Mouse (Mus musculus) thymus, adult 2 months (tissue): ENCODE results near the gene Bckdk. TPM values are rescaled to one million over a fixed set of nuclear protein-coding genes. Genes with fewer than 3 reads are reported as not detected.
"Not testable (repeated sequence)": the region's sequence is repeated elsewhere in the genome, so short reads cannot be mapped to it uniquely, and the experiment has no call there.

ENCODE experiments used
- DNase-seq: peaks from one replicate; pipeline ENCODE4 v3.0.0; 2021
- H3K27ac ChIP-seq: fragments of 200-500 bp; 2 replicates; pipeline ENCODE4 v1.5.1; 2012; ENCODE audit warnings: low read length, control low read depth; ENCODE audit not compliant: control insufficient read depth, insufficient read depth
- H3K27me3 ChIP-seq: fragments of 200-500 bp; 2 replicates; pipeline ENCODE4 v1.6.1; 2012; ENCODE audit warnings: mild to moderate bottlenecking, low read length, moderate library complexity, mixed read lengths; ENCODE audit not compliant: control insufficient read depth, insufficient read depth
- H3K36me3 ChIP-seq: fragments of 200-500 bp; 2 replicates; pipeline ENCODE4 v1.6.1; 2012; ENCODE audit warnings: mild to moderate bottlenecking, low read length, moderate library complexity; ENCODE audit not compliant: control insufficient read depth, insufficient read depth
- H3K4me1 ChIP-seq: fragments of 200-500 bp; replicated peaks from 2 replicates; pipeline ENCODE4 v1.6.1; 2012; ENCODE audit warnings: low read length; ENCODE audit not compliant: control insufficient read depth, insufficient read depth
- H3K4me3 ChIP-seq: fragments of 200-500 bp; 2 replicates; pipeline ENCODE4 v1.5.1; 2012; ENCODE audit warnings: mild to moderate bottlenecking, low read length, control low read depth, moderate library complexity; ENCODE audit not compliant: control insufficient read depth, insufficient read depth
- CTCF ChIP-seq: fragments of 200-500 bp; IDR thresholded peaks from 2 replicates; pipeline ENCODE4 v1.5.1; 2012; ENCODE audit warnings: mild to moderate bottlenecking, control low read depth, low read length, moderate library complexity, borderline replicate concordance; ENCODE audit not compliant: control insufficient read depth, poor library complexity, insufficient read depth; ENCODE audit errors: extremely low read depth
- POLR2A ChIP-seq: fragments of 200-500 bp; IDR thresholded peaks from 2 replicates; pipeline ENCODE4 v1.6.1; 2012; ENCODE audit warnings: mild to moderate bottlenecking, low read length, control low read depth, moderate library complexity; ENCODE audit not compliant: control insufficient read depth, poor library complexity, insufficient read depth; ENCODE audit errors: extremely low read depth
- WGBS: fragments of 180-500 bp; shearing (Covaris S2); methylation state at CpG from one replicate; pipeline ENCODE4 v1.1.7; 2018; 5-methylcytosine and 5-hydroxymethylcytosine counted together
- polyA plus RNA-seq: library from polyadenylated mRNA; depleted of rRNA; stranded (reverse); fragments of >200 nt; gene quantifications from 2 replicates; pipeline ENCODE4 v1.2.3, GENCODE M21; 2012

Gene Bckdk
- polyA plus RNA-seq, 1 experiment = 94.9 TPM

DNA sequence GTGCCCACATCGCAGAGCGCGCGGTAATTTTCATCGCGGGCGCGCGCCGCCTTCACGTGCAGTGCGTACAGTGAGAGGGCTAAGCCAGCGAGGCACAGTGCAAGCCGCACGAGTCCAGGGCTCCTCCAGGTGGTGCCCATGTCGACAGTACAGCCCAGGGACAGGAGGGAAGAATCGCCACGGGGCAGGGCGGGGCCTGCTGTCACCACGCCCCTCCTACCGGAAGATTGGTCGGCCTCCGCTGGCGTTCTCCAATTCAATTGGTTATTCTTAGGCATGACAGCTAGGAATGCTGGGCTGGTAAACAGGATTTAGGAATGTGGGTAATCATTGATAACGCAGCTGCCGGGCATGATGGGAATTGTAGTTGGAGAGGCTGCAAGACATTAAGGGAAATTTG, 8.4 kb upstream of the Bckdk start, which contains the start of the genes Gm21974 and Vkorc1:
Gene Gm21974 (minus strand): TSS at position 13 of the 400 bp plus-strand sequence.
Gene Vkorc1 (minus strand): TSS at position 176 of the 400 bp plus-strand sequence.
- H3K4me3 ChIP-seq = peak within 1 kb of the TSS; percentile 49
- H3K27ac ChIP-seq = no peak within 1 kb of the TSS
- no peaks in the 10 kb centered on the region for H3K27me3 ChIP-seq
- under 1% methylated on average over 26 of the region's 26 CpGs for WGBS
- no peaks in the 10 kb centered on the region for H3K36me3 ChIP-seq
- peaks cover 28% of the 10 kb centered on the region for H3K4me1 ChIP-seq
- TF ChIP-seq CTCF (peak; percentile 58; the same call in 1 of the 2 replicates), POLR2A (0 out of 2 replicates have a peak, but pooled peaks have one; percentile 29)
- peak; percentile 88 for DNase-seq

DNA sequence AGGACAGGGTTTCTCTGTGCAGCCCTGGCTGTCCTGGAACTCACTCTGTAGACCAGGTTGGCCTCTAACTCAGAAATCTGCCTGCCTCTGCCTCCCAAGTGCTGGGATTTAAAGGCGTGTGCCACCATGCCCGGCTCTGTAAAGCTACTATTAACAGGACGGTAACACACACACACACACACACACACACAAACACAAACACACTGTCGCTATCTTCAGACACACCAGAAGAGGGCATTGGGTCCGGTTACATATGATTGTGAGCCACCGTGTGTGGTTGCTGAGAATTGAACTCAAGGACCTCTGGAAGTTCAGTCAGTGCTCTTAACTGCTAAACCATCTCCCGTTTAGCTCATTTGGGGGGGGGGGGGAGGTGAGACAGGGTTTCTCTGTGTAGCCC, 8.0 kb upstream of the Bckdk start:
- DNase-seq, H3K36me3 ChIP-seq, H3K27ac ChIP-seq, H3K27me3 ChIP-seq, H3K4me3 ChIP-seq: not testable (repeated sequence)
- 70% methylated on average over 7 of the region's 7 CpGs for WGBS
- H3K4me1 ChIP-seq = peaks cover 28% of the 10 kb centered on the region

GRCm38 (mm10) chr7:127896384-127896783, 7.5 kb upstream of the Bckdk start:
- Histone ChIP-seq H3K27ac (no peak overlapping the region), H3K4me3 (no peak overlapping the region), H3K4me1 (peaks cover 28% of the 10 kb centered on the region), H3K36me3 (no peaks in the 10 kb centered on the region), H3K27me3 (no peaks in the 10 kb centered on the region)
- TF ChIP-seq POLR2A (no peak), CTCF (peak; percentile 42; the same call in 1 of the 2 replicates)
- DNase-seq = peak; percentile 67
- WGBS = 74% methylated on average over 13 of the region's 13 CpGs

DNA sequence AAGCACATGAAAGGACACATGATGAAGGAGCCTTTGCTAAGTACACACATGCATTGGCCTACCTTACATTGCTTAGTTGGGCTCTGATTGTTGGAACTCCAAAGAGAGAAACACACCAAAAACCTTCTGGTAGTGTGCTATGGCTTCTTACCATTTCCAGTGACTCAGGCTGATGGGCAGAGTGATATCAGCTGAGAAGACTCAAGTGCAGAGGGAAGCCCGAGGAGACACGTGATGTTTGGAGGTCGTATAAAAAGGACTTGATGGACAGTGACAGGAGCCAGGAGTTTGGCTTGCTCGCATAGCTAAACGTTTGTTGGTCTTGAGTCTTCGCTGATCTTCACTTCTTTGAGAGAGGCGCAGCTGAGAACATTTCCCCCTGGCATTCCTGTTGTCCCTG, 6.3 kb upstream of the Bckdk start:
- TF ChIP-seq POLR2A (no peak), CTCF (no peak)
- Histone ChIP-seq H3K27ac (no peak overlapping the region), H3K27me3 (no peaks in the 10 kb centered on the region), H3K4me1 (peaks cover 28% of the 10 kb centered on the region), H3K4me3 (no peak overlapping the region), H3K36me3 (no peaks in the 10 kb centered on the region)
- WGBS = 96% methylated on average over 7 of the region's 7 CpGs
- DNase-seq = no peak

DNA sequence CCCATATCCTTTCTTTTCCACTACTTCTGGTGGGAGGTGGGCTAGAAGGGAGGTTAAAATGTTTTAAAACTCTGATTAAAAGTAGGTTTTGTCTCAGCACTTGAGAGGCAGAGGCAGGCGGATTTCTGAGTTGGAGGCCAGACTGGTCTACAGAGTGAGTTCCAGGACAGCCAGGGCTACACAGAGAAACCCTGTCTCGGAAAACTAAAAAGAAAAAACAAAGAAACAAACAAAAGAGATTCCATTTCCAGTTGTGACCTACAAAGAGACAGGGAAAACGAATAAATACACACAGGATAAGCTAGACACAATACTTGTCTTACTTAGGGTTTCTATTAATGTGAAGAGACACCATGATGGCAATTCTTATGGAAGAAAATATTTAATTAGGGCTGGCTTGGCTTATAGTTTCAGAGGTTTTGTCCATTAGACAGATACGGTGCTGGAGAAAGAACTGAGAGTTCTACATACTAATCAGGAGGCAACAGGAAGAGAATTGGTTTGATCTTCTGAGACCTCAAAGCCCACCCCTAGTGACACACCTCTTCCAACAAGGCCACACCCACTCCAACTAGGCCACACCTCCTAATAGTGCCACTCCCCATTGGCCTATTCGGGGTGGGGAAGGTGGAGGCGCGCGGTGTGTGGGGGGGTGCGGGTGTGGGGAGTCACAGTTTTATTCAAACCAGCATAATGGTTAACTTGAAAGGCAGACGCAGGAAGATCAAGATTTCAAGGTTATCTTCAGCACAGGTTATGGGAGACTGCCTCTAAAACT, 5.5 kb upstream of the Bckdk start:
- no peaks in the 10 kb centered on the region for H3K27me3 ChIP-seq
- WGBS = 53% methylated on average over 10 of the region's 10 CpGs
- DNase-seq = peak; percentile 41
- H3K36me3 ChIP-seq = no peaks in the 10 kb centered on the region
- no peak overlapping the region for H3K4me3 ChIP-seq
- peaks cover 28% of the 10 kb centered on the region for H3K4me1 ChIP-seq
- TF ChIP-seq POLR2A (no peak), CTCF (no peak)
- no peak overlapping the region for H3K27ac ChIP-seq

DNA sequence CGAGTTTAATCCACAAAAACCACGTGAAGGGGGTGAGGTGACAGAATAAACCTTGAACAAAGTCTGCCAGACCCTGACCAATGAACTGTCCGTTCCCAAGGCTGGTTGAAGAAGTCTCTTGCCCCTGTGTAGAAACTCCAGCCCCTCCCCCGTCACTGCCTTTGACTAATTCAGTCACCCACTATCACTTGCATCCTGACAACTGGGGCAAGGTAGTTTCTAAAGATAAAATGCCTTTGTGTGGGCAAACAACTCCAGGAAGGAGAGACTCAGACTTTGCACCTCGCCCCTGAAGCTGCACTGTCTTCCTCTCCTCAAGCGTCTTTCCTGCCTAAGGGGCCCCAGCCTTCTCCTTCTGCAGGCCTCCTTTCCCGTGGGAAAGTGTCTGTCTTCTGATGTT, 3.9 kb upstream of the Bckdk start:
- Histone ChIP-seq H3K27ac (peak overlapping the region; percentile 62), H3K27me3 (no peaks in the 10 kb centered on the region), H3K36me3 (no peaks in the 10 kb centered on the region), H3K4me1 (peaks cover 37% of the 10 kb centered on the region), H3K4me3 (no peak overlapping the region)
- 25% methylated on average over 7 of the region's 7 CpGs for WGBS
- TF ChIP-seq CTCF (no peak), POLR2A (no peak)
- no peak for DNase-seq
